9 mouse cellular contexts compared by ENCODE assay signal in genomic region chr19:45789888-45790874, GRCm38 (mm10). TPM values are rescaled to one million over a fixed set of nuclear protein-coding genes. Genes with fewer than 3 reads are reported as not detected.
DNase-seq lines count a peak whose midpoint lies in the region; ATAC-seq and TF ChIP-seq lines count a peak whose summit lies in the region.
"Had no signal": no experiment of that assay in that cellular context is flagged by ENCODE, and none has a peak within 500 bp of the region (broad histone marks: within the 10 kb centered on the region; RNA-seq: fewer than 3 reads in every experiment).

No protein-coding gene starts in this region.

- peaks cover 12% of the 10 kb centered on the region for H3K4me1 ChIP-seq in thymus, adult 2 months (replicated peaks; ENCODE audit: control insufficient read depth, insufficient read depth, low read length)
- H3K4me1 ChIP-seq in lung, embryonic 15.5 days: 0 out of 2 replicates have a peak, but pooled peaks cover 1% of the 10 kb centered on the region
- no peaks in the 10 kb centered on the region for H3K4me1 ChIP-seq in stomach, embryonic 16.5 days (ENCODE audit: control insufficient read depth, insufficient read depth, low read length)
- H3K4me1 ChIP-seq in midbrain, postnatal 0 days (ENCODE audit: insufficient read depth, low read length): no peaks in the 10 kb centered on the region

- H3K4me2 ChIP-seq in lung, embryonic 15.5 days: no peak overlapping the region
- no peak overlapping the region for H3K4me2 ChIP-seq in stomach, embryonic 16.5 days (ENCODE audit: low read depth, low read length)
- H3K4me2 ChIP-seq in midbrain, postnatal 0 days (ENCODE audit: low read depth, low read length, poor library complexity, severe bottlenecking): no peak overlapping the region

- no peak for TF ChIP-seq CTCF in thymus, adult 2 months (IDR thresholded peaks at IDR 0.05; ENCODE audit: borderline replicate concordance, control insufficient read depth, extremely low read depth, insufficient read depth, low read length, poor library complexity)
- no peak for TF ChIP-seq CTCF in midbrain, postnatal 0 days (IDR thresholded peaks at IDR 0.05)

- no peaks in the 10 kb centered on the region for H3K9me3 ChIP-seq in lung, embryonic 15.5 days
- H3K9me3 ChIP-seq in stomach, embryonic 16.5 days (replicated peaks; ENCODE audit: control insufficient read depth, low read length): no peaks in the 10 kb centered on the region
- H3K9me3 ChIP-seq in midbrain, postnatal 0 days (ENCODE audit: low read length): no peaks in the 10 kb centered on the region

- H3K9ac ChIP-seq in lung, embryonic 15.5 days: no peak overlapping the region
- H3K9ac ChIP-seq in stomach, embryonic 16.5 days (ENCODE audit: low read length): no peak overlapping the region
- no peak overlapping the region for H3K9ac ChIP-seq in midbrain, postnatal 0 days (replicated peaks; ENCODE audit: low read length, poor library complexity, severe bottlenecking)

- peak; percentile 26 for DNase-seq in thymus, adult 2 months
- DNase-seq in thymus, postnatal 10 days (ENCODE audit: low spot score in 2 of 2): no peak
- DNase-seq in c-Kit-positive CD71-negative TER-119-negative erythroid progenitor cells, embryonic 14.5 days (ENCODE audit: low read depth): peak; percentile 50
- DNase-seq in adrenal gland, adult 2 months: no peak
- DNase-seq in adrenal gland, postnatal 36 days: no peak
- no peak for DNase-seq in midbrain, postnatal 0 days (ENCODE audit: low spot score)

- 0 out of 2 replicates have a peak, but pooled peaks have one; percentile 39 for ATAC-seq in lung, embryonic 15.5 days (ENCODE audit: borderline replicate concordance, extremely low read depth, low FRiP score, low TSS enrichment)
- ATAC-seq in stomach, embryonic 16.5 days (ENCODE audit: insufficient read depth, low FRiP score): peak; percentile 89
- ATAC-seq in midbrain, postnatal 0 days (ENCODE audit: low FRiP score): no peak

- no peak overlapping the region for H3K27ac ChIP-seq in thymus, adult 2 months (ENCODE audit: control insufficient read depth, insufficient read depth, low read length)
- no peak overlapping the region for H3K27ac ChIP-seq in lung, embryonic 15.5 days
- H3K27ac ChIP-seq in stomach, embryonic 16.5 days (ENCODE audit: low read length): peak overlapping the region; percentile 70
- H3K27ac ChIP-seq in midbrain, postnatal 0 days (ENCODE audit: low read depth, low read length): no peak overlapping the region

- TF ChIP-seq POLR2A in thymus, adult 2 months (IDR thresholded peaks at IDR 0.05; ENCODE audit: control insufficient read depth, extremely low read depth, insufficient read depth, low read length, poor library complexity): no peak

- H3K27me3 ChIP-seq in thymus, adult 2 months (ENCODE audit: control insufficient read depth, insufficient read depth, low read length): no peaks in the 10 kb centered on the region
- H3K27me3 ChIP-seq in lung, embryonic 15.5 days: no peaks in the 10 kb centered on the region
- H3K27me3 ChIP-seq in stomach, embryonic 16.5 days (ENCODE audit: control insufficient read depth, insufficient read depth, low read length): no peaks in the 10 kb centered on the region
- H3K27me3 ChIP-seq in midbrain, postnatal 0 days (ENCODE audit: insufficient read depth, low read length): no peaks in the 10 kb centered on the region

- no peak overlapping the region for H3K4me3 ChIP-seq in thymus, adult 2 months (ENCODE audit: control insufficient read depth, insufficient read depth, low read length)
- no peak overlapping the region for H3K4me3 ChIP-seq in lung, embryonic 15.5 days
- H3K4me3 ChIP-seq in stomach, embryonic 16.5 days (replicated peaks; ENCODE audit: low read length): no peak overlapping the region
- H3K4me3 ChIP-seq in midbrain, postnatal 0 days (ENCODE audit: low read depth, low read length): no peak overlapping the region

- WGBS in thymus, adult 2 months: 43% methylated on average over 13 of the region's 13 CpGs
- 72% methylated on average over 13 of the region's 13 CpGs for WGBS in lung, embryonic 15.5 days
- 73% methylated on average over 13 of the region's 13 CpGs for WGBS in stomach, embryonic 16.5 days
- WGBS in midbrain, postnatal 0 days: 80% methylated on average over 11 of the region's 13 CpGs

- no peaks in the 10 kb centered on the region for H3K36me3 ChIP-seq in thymus, adult 2 months (ENCODE audit: control insufficient read depth, insufficient read depth, low read length)
- no peaks in the 10 kb centered on the region for H3K36me3 ChIP-seq in lung, embryonic 15.5 days
- H3K36me3 ChIP-seq in stomach, embryonic 16.5 days (ENCODE audit: control insufficient read depth, insufficient read depth, low read length): no peaks in the 10 kb centered on the region
- no peaks in the 10 kb centered on the region for H3K36me3 ChIP-seq in midbrain, postnatal 0 days (ENCODE audit: insufficient read depth, low read length)

RNA-seq across cellular contexts. Expression of gene Mgea5, which starts 6.5 kb away (rescaled TPM):
- 71.2 and 74.2 TPM in 2 replicates for polyA plus RNA-seq in thymus, adult 2 months (2012; rRNA removed)
- polyA plus RNA-seq in lung, embryonic 15.5 days (2015; fragmentation: Nextera tagmentation; extraction: Ambion mirVana): 44.7 and 51.9 TPM in 2 replicates
- polyA plus RNA-seq in stomach, embryonic 16.5 days (2015; fragmentation: Nextera tagmentation; extraction: Ambion mirVana): 35.9 and 40.5 TPM in 2 replicates
- 10 to 100 TPM; 55.8 to 85.1 TPM for total RNA-seq in adrenal gland, adult 2 months (2021)
- 5.4 and 8.2 TPM in 2 replicates for polyA plus RNA-seq in adrenal gland, adult 2 months (2012; rRNA removed)
- 10 to 100 TPM; 58.5 to 67.4 TPM for total RNA-seq in adrenal gland, postnatal 36 days (2021)
- 145 and 210 TPM in 2 replicates for total RNA-seq in midbrain, postnatal 0 days (2014; rRNA removed)
- 55.9 and 78.2 TPM in 2 replicates for polyA plus RNA-seq in midbrain, postnatal 0 days (2015; fragmentation: Nextera tagmentation; extraction: Ambion mirVana)

RNA-seq across cellular contexts. Expression of gene Kcnip2, which starts 25.7 kb away (rescaled TPM):
- polyA plus RNA-seq in thymus, adult 2 months (2012; rRNA removed): 4.6 and 13.5 TPM in 2 replicates
- polyA plus RNA-seq in lung, embryonic 15.5 days (2015; fragmentation: Nextera tagmentation; extraction: Ambion mirVana): 2.6 and 3.3 TPM in 2 replicates
- 2.3 and 2.6 TPM in 2 replicates for polyA plus RNA-seq in stomach, embryonic 16.5 days (2015; fragmentation: Nextera tagmentation; extraction: Ambion mirVana)
- under 1 TPM; 0.12 to 0.38 TPM for total RNA-seq in adrenal gland, adult 2 months (2021)
- 0.25 and 0.28 TPM in 2 replicates for polyA plus RNA-seq in adrenal gland, adult 2 months (2012; rRNA removed)
- under 1 TPM; 0.23 to 0.36 TPM for total RNA-seq in adrenal gland, postnatal 36 days (2021)
- 13.7 and 21.2 TPM in 2 replicates for total RNA-seq in midbrain, postnatal 0 days (2014; rRNA removed)
- 12.0 and 14.2 TPM in 2 replicates for polyA plus RNA-seq in midbrain, postnatal 0 days (2015; fragmentation: Nextera tagmentation; extraction: Ambion mirVana)

RNA-seq across cellular contexts. Expression of gene Npm3, which starts 40.8 kb away (rescaled TPM):
- 146 and 167 TPM in 2 replicates for polyA plus RNA-seq in thymus, adult 2 months (2012; rRNA removed)
- 17.0 and 17.2 TPM in 2 replicates for polyA plus RNA-seq in lung, embryonic 15.5 days (2015; fragmentation: Nextera tagmentation; extraction: Ambion mirVana)
- 13.8 and 15.6 TPM in 2 replicates for polyA plus RNA-seq in stomach, embryonic 16.5 days (2015; fragmentation: Nextera tagmentation; extraction: Ambion mirVana)
- 10 to 100 TPM; 26.1 to 27.6 TPM for total RNA-seq in adrenal gland, adult 2 months (2021)
- polyA plus RNA-seq in adrenal gland, adult 2 months (2012; rRNA removed): 52.2 and 53.3 TPM in 2 replicates
- 10 to 100 TPM; 31.7 to 38.0 TPM for total RNA-seq in adrenal gland, postnatal 36 days (2021)
- 26.1 and 40.2 TPM in 2 replicates for total RNA-seq in midbrain, postnatal 0 days (2014; rRNA removed)
- 5.6 and 6.5 TPM in 2 replicates for polyA plus RNA-seq in midbrain, postnatal 0 days (2015; fragmentation: Nextera tagmentation; extraction: Ambion mirVana)

RNA-seq across cellular contexts. Expression of gene Fgf8, which starts 47.5 kb away (rescaled TPM):
- 0.26 and 0.33 TPM in 2 replicates for polyA plus RNA-seq in thymus, adult 2 months (2012; rRNA removed)
- polyA plus RNA-seq in lung, embryonic 15.5 days (2015; fragmentation: Nextera tagmentation; extraction: Ambion mirVana): not detected in 2 replicates
- polyA plus RNA-seq in stomach, embryonic 16.5 days (2015; fragmentation: Nextera tagmentation; extraction: Ambion mirVana): not detected in 2 replicates
- not detected for total RNA-seq in adrenal gland, adult 2 months (2021)
- 0.30 TPM in 1 of 2 replicates, not detected in the other for polyA plus RNA-seq in adrenal gland, adult 2 months (2012; rRNA removed)
- not detected for total RNA-seq in adrenal gland, postnatal 36 days (2021)
- total RNA-seq in midbrain, postnatal 0 days (2014; rRNA removed): 1.3 TPM in 1 of 2 replicates, not detected in the other
- not detected in 2 replicates for polyA plus RNA-seq in midbrain, postnatal 0 days (2015; fragmentation: Nextera tagmentation; extraction: Ambion mirVana)
- total RNA-seq: layer of hippocampus, postnatal 14 days had no signal

Comparison
In these comparisons a context has a peak if more than half of its experiments do, and no peak if none do; other contexts are left out.
1. DNase-seq: peak in thymus, adult 2 months (single experiment) and c-Kit-positive CD71-negative TER-119-negative erythroid progenitor cells, embryonic 14.5 days (single experiment); none in thymus, postnatal 10 days (0 of 2), adrenal gland, adult 2 months (single experiment), adrenal gland, postnatal 36 days (0 of 2) and midbrain, postnatal 0 days (single experiment).